Mouse (Mus musculus) heart, postnatal 4 days (tissue): ENCODE data around the gene Zfp710. TPM values are rescaled to one million over a fixed set of nuclear protein-coding genes. Genes with fewer than 3 reads are reported as not detected.
"Not testable (repeated sequence)": the region's sequence is repeated elsewhere in the genome, so short reads cannot be mapped to it uniquely, and the experiment has no call there.

Experiments
- DNase-seq: peaks from one replicate; pipeline ENCODE4 v3.0.0; 2021
- total RNA-seq, 2 experiments: library from RNA; stranded (reverse); gene quantifications; 2 replicates each; pipeline ENCODE4 v1.2.3; 2021

Zfp710 gene
- total RNA-seq, 2 experiments from 2014 or later, result 20.3 to 20.7 TPM

- DNase-seq, result peak; percentile 95
Measured at GRCm38 (mm10) chr7:80115224-80115590, 90.6 kb downstream of the Zfp710 start, which contains the start of gene Idh2. Gene Idh2 (minus strand): TSS chr7:80115392.

DNA sequence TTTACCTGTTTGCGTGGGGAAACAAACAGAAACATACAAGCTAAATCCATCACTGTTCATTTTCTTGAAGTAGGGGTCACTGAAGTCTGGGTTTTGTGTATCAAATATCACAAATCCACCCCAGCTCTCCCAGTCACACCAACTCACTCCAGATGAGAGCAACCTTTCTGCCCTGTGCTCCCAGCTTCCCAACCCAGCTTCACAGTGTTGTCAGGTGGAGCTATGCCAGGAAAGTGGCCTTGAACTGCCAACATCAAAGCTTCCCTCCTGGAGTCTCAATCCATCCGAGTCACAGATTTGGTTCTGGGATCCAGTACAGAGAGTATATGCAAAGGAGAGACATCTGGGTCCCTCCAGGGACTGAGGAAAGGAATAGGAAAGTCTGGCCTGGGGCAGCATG is 91.5 kb downstream of the Zfp710 start:
- DNase-seq, result peak; percentile 64

DNA sequence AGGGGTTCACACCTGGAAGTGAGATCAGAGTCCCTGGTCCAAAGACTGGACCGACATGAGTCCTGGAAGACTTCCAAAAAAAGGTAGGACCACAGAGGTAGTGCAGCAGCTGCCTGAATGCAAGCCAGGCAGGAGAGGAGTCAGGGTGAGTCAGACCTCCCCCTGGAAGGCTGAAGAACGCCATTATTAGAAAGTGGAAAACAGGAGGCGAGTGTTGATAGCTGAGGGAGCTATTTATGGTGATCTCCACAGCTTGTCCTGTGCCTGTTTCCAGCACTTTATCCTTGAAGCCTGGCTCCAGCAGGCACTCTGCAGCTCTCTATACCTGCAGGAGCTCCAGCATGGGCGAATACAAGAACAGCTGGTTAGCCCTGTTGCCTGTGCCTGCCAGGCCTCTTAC is 94.6 kb downstream of the Zfp710 start:
- DNase-seq, result peak; percentile 62

DNA sequence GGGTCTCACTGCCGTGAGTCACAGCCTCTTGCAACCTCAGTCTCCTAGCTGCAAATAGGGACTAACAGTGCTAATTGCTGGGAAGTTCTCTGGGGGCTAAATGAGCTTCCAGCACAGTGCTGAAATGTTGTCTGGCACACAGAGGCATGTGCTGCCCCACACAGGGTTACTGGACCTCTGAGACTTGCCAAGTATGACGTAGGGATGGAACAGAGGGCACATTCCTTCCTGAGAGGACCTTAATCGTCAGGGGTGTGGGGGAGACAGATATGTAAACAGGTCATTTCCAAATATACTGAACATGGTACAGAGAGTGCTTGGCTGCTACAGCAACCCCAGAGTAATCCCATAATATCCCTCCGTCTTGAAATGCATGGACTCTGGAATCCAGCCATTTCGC is 96.5 kb downstream of the Zfp710 start:
- peak; percentile 54 for DNase-seq

DNA sequence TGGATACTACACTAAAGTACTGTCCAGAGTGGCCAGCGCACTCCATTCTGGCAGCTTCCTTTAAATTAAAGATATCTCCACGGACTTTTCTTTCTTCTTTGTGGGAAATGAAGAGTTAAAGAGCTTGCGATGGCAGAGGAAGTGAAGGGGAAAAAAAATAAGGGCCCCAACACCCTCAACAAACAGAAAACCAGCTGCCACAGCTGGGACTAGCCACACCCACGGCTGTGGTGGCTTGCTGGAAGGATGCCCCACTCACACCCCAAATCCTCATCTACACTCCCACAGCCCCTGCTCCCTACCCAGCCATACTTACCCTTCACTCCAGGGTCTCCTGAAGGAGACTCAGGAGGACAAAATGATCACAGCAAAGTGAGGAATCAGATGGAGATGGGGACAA is 98.5 kb downstream of the Zfp710 start:
- no peak for DNase-seq

DNA sequence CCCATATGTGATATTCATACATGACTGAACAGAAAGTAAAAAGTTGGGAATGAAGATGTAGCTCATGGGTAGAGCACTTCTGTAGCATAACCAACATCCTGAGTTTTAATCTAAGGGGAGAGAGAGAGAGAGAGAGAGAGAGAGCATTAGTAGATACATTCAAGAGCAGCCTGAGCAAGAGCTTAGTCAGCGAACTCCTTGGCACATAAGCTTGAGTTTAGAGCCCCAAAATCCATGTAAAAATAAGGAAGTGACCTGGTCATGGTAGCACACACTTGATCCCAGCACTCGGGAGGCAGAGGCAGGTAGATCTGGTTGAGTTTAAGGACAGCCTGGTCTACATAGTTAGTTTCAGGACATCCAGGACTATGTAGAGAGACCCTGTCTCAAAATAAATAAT is 99.1 kb downstream of the Zfp710 start:
- no peak for DNase-seq

DNA sequence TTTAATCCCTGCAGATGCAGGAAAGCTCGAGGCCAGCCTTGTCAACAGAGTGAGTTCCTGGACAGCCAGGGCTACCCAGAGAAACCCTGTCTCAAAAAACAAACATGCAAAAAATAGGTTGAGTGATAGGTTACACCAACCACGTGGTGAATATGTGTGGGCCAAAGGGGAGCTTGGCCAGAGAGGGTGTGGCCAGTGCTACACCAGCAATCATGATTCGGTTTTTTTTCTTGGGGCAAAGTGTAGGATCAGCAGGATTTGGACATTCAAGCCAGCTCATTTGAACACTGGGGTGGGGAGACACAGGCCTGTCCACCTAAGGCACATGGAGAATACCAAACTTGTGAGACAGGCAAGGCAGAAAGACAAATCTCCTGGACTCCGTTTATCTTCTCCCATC is 104.7 kb downstream of the Zfp710 start:
- DNase-seq, result no peak

GRCm38 (mm10) chr7:80130344-80131055 is 105.9 kb downstream of the Zfp710 start:
- peak; percentile 68 for DNase-seq

DNA sequence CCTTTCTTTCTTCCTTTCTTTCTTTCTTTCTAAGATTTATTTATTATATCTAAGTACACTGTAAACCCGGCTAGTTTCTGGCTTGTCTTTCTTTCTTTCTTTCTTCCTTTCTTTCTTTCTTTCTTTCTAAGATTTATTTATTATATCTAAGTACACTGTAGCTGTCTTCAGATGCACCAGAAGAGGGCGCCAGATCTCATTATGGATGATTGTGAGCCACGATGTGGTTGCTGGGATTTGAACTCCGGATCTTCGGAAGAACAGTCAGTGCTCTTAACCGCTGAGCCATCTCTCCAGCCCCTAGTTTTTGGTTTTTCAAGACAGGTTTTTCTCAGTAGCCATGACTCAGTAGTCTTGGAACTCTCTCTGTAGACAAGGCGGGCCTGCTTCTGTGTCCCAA is 106.7 kb downstream of the Zfp710 start:
- DNase-seq, result not testable (repeated sequence)

GRCm38 (mm10) chr7:80132541-80132940 is 107.9 kb downstream of the Zfp710 start:
- DNase-seq, result peak; percentile 72

GRCm38 (mm10) chr7:80134454-80135172 is 110.0 kb downstream of the Zfp710 start:
- DNase-seq, result peak; percentile 95

DNA sequence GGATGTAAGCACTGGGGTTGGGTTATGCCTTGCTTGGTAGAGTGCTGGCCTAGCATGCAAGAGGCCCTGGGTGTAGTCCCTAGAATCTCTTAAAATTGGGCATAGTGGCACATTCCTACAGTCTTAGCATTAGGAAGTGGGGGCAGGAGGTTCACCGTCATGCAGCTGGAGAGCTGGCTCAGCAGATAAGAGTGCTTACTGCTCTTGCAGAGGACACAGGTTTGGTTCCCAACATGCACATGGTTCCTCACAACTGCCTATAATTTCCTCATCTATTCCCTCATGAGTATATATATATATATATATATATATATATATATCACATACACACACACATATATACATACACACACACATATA is 110.5 kb downstream of the Zfp710 start:
- no peak for DNase-seq

- DNase-seq, result no peak
Measured at GRCm38 (mm10) chr7:80138375-80138774, 113.8 kb downstream of the Zfp710 start.

DNA sequence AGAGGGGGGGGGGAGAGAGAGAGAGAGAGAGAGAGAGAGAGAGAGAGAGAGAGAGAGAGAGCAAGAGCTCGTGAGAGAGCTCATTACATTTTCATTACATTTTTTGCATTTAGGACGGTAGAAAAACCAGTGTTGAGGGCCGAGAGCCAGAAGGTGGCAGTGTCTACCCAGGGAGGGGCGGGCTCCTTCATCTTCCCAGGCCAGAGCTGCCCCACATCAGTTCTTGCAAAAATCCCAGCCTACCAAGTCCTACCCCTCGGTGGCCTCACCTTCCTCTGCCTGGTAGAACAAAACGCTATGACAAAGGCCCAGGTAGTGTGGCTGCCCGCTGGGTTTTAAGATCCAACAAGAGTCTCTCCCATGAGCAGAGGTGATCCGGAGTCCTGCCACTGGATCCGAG is 116.2 kb downstream of the Zfp710 start:
- peak; percentile 81 for DNase-seq

Other genes with a start within 250 kb of the Zfp710 start
- gene Mesp1, start 231.0 kb upstream of the Zfp710 start, total RNA-seq, result not detected
- under 1 TPM in 1 of 2 experiments, not detected in 1; 0.36 TPM for gene Mesp2, start 214.1 kb upstream of the Zfp710 start, total RNA-seq
- gene Anpep, start 163.8 kb upstream of the Zfp710 start, total RNA-seq, result 10 to 100 TPM; 21.0 to 21.4 TPM
- gene Ap3s2, start 104.2 kb upstream of the Zfp710 start, total RNA-seq, result 10 to 100 TPM; 25.0 to 26.5 TPM
- gene Arpin, start 89.5 kb upstream of the Zfp710 start, total RNA-seq, result 10 to 100 TPM; 25.1 to 26.0 TPM
- 1,000 to 10,000 TPM; 1,640 to 1,742 TPM for gene Idh2, start 90.6 kb downstream of the Zfp710 start, total RNA-seq
- 10 to 100 TPM; 14.3 to 16.1 TPM for gene Sema4b, start 162.0 kb downstream of the Zfp710 start, total RNA-seq
- 10 to 100 TPM; 26.2 to 27.7 TPM for gene Cib1, start 208.0 kb downstream of the Zfp710 start, total RNA-seq
- gene Gdpgp1, start 208.1 kb downstream of the Zfp710 start, total RNA-seq, result 1 to 10 TPM; 2.5 to 2.6 TPM
- gene Ttll13, start 221.6 kb downstream of the Zfp710 start, total RNA-seq, result under 1 TPM; 0.47 to 0.86 TPM
- gene Ngrn, start 236.4 kb downstream of the Zfp710 start, total RNA-seq, result 10 to 100 TPM; 23.5 to 24.8 TPM
- gene Vps33b, start 244.8 kb downstream of the Zfp710 start, total RNA-seq, result 10 to 100 TPM; 10.6 TPM